Mouse (Mus musculus) embryonic fibroblast, embryonic 13.5 days (primary cell): Measurements from ENCODE around the gene Serping1. TPM values are rescaled to one million over a fixed set of nuclear protein-coding genes. Genes with fewer than 3 reads are reported as not detected.
A peak's percentile ranks its signal among the peaks of the same experiment; 100 is the strongest.

Experiments used
- H3K27ac ChIP-seq: 2 replicates; pipeline ENCODE4 v1.5.1; 2012; ENCODE audit warnings: low read length, control low read depth, inconsistent platforms; ENCODE audit not compliant: insufficient read depth
- H3K4me1 ChIP-seq: 2 replicates; pipeline ENCODE4 v1.6.1; 2011; ENCODE audit warnings: low read length; ENCODE audit not compliant: control insufficient read depth, insufficient read depth
- H3K4me3 ChIP-seq: 2 replicates; pipeline ENCODE4 v1.5.1; 2011; ENCODE audit warnings: mild to moderate bottlenecking, control low read depth, low read length; ENCODE audit not compliant: insufficient read depth
- CTCF ChIP-seq: IDR thresholded peaks from 2 replicates; pipeline ENCODE4 v1.5.1; 2011; ENCODE audit warnings: mild to moderate bottlenecking, control low read depth, low read length, moderate library complexity, borderline replicate concordance; ENCODE audit not compliant: insufficient read depth
- POLR2A ChIP-seq: IDR thresholded peaks from 2 replicates; pipeline ENCODE4 v1.6.1; 2011; ENCODE audit warnings: low read depth, mild to moderate bottlenecking, control low read depth, low read length, moderate library complexity
- polyA plus RNA-seq: library from polyadenylated mRNA; stranded (reverse); fragments of >200 nt; gene quantifications from 2 replicates; pipeline ENCODE4 v1.2.4, GENCODE M21; 2011; ENCODE audit warnings: low read depth; ENCODE audit not compliant: missing spikeins, insufficient read length

Serping1 gene
- polyA plus RNA-seq, 1 experiment = 40.2 TPM

DNA sequence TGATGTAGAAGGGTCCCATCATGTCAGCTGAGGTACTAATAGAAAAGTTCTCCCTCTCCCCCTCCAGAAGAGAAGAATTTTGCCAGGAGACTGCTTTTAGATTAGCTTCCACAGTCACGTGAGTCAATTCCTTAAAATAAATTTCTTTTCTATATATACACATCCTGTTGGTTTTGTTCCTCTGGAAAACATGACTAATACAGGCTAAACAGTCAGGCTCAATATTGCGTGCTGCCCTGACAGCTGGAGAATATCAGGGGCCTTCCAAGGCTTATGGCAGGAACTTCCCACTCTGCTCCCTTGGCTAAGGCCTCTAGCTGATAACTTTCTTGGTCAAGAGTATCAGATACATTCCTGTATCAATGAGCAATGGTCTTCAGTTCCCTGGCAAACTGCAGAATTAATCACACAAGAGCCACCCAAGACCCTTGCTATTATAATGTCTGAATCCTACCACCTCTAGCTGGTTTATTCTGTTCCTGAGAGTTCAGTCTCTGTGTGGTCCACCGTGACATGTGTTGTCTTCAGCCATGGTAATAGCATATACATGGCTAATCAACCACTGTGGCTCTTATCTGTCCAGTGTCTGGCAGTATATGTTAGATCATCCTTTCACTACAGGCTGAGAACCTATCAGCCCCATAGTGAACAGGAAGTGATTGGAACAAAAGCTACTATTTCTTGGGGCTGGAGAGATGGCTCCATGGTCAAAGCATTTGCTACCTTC lies 8.8 kb upstream of the Serping1 start:
- TF ChIP-seq POLR2A = no peak
- no peak for TF ChIP-seq CTCF
- Histone ChIP-seq H3K27ac (peak overlapping the region; percentile 71), H3K4me3 (no peak overlapping the region), H3K4me1 (no peaks in the 10 kb centered on the region; the same call in 1 of the 2 replicates)

DNA sequence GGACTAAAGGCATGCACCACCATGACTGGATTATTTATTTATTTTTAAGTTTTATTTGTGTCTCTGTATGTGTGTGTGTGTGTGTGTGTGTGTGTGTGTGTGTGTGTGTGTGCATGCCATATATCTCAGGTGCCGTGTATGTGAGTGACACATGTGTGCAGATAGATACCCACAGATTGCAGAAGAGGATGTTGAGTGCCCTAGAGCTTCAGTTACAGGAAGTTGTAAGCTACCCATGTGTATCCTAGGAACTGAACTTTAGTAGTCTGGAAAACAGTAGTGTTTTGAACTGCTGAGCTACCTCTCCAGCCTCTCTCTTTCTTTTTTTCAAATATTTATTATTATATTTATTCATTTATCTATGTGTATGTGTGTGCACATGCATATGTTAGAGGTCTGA lies 8.1 kb upstream of the Serping1 start:
- Histone ChIP-seq H3K4me3 (no peak overlapping the region), H3K27ac (no peak overlapping the region), H3K4me1 (no peaks in the 10 kb centered on the region; the same call in 1 of the 2 replicates)
- no peak for TF ChIP-seq POLR2A
- no peak for TF ChIP-seq CTCF

DNA sequence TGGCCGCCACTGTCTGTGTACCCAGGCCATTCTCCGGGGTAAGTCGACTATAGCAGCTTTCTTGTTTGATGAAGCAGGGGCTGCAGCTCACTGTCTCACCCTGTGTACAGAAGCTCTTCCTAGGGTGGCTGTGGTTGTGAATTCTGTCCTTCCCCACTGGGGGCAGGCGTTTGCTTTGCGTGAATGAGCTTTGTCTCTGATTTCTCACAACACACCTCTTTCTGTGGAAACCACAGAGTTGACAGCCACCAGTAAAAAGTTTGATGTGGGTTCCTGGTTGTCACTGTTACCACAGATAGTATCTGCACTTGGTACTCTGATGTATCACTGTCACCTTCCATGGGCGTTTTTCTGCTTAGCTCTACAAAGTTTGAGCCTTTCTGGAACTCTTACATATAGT lies 4.0 kb upstream of the Serping1 start:
- TF ChIP-seq POLR2A = no peak
- no peak for TF ChIP-seq CTCF

DNA sequence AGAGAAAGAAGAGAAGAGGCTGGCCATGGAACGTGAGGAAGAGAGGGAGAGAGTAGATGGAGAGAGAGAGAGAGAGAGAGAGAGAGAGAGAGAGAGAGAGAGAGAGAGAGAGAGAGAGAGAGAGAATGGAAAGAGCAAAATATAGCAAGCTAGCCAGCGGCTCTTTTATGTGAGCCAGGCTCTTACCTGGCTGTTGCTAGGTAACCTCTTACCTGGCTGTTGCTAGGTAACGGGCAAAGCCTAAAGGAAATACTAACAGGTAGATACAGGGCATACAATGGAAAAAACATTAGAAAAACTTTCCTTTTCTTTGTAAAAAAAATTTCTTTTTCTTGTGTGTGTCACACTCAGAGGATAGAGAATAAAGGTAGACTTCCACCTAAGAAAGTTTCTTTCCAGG lies 2.5 kb upstream of the Serping1 start:
- no peak overlapping the region for H3K4me3 ChIP-seq
- no peaks in the 10 kb centered on the region for H3K4me1 ChIP-seq
- TF ChIP-seq CTCF = no peak
- no peak for TF ChIP-seq POLR2A
- H3K27ac ChIP-seq = no peak overlapping the region

More for the DNA sequence above, 4.0 kb upstream of the Serping1 start:
- Histone ChIP-seq H3K4me3 (no peak overlapping the region), H3K27ac (no peak overlapping the region), H3K4me1 (no peaks in the 10 kb centered on the region; the same call in 1 of the 2 replicates)

DNA sequence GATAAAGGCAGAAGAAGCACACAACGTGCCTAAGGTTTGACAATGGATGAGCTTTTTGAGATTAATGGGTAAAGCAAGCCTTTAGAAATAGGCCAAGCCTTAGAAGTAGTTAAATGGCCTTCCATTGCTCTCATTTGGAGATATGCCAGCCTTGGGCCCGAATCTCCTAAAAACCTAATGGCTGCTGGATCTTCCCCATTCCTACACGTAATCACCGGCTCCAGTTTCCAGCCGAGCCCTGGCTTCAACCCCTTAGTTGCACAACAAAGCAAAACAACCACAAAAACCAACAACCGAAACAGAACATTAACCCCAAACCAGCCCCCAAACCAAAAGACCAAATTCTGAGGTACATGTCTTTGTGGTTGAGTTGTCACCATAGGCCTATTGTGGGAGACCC lies 421 bp upstream of the Serping1 start:
- Histone ChIP-seq H3K27ac (no peak overlapping the region), H3K4me3 (no peak overlapping the region)

DNA sequence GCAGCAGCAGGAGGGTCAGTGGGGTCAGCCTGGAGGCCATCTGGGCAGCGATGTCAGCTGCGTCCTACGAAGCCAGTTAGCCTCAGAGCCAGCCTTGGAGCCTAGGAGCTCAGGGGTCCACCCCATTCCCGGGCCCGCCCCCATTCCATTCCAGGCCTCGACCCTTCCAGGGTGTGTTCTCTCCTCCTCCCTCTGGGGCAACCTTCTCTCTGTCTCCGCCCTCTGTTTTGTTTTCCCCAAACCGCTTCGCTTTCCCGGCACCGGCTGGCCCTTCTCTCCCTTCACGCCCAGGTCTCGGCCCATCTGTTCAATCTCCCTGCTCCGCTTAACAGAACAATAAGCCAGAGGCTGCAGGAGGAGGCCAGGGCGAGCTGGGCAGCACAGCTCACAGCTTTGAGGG lies 493 bp downstream of the Serping1 start:
- no peak overlapping the region for H3K27ac ChIP-seq
- H3K4me3 ChIP-seq = no peak overlapping the region
- TF ChIP-seq POLR2A = peak; percentile 27
- TF ChIP-seq CTCF = no peak
- H3K4me1 ChIP-seq = no peaks in the 10 kb centered on the region

More for the DNA sequence above, 421 bp upstream of the Serping1 start:
- H3K4me1 ChIP-seq = no peaks in the 10 kb centered on the region
- TF ChIP-seq CTCF (no peak), POLR2A (no peak)

DNA sequence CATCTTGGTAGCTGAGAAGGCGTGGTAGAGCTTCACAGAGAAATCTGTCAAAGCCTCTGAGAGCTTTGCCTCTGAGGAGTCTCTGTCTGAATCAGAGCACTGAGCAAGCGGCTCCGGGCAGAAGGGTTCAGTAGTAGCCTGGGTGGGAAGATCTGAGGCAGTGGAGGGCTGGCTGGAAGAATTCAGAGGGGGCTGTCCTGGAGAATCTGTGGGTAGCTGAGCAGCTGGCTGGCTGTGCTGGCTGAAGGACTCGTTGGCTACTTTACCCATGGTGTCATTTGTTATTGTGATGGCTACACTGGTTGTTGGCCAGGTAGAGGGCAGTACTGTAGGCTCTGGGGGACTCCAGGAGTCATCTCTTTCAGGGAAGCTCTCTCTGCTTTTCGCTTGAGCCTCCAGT lies 2.0 kb downstream of the Serping1 start:
- Histone ChIP-seq H3K4me1 (no peaks in the 10 kb centered on the region), H3K27ac (no peak overlapping the region), H3K4me3 (no peak overlapping the region)
- TF ChIP-seq CTCF = no peak
- no peak for TF ChIP-seq POLR2A

DNA sequence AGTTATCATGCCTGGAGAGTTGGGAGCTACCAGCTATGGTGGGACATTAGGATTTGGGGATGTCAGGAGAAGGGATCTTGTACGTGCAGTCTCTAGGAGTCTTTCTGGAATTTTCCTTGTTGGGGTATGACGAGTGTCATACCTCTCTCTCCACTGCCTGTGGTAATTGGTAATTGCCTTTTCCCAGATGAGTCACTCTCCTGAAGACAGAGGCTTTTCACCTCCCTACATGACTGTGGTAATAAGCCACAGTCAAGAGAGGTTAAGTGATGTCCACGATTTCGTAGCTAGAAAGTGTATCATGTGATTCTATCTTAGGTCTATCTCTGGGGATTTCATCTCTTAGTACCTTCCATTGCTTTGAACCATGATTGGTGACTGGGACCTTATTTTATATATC lies 2.8 kb downstream of the Serping1 start:
- no peaks in the 10 kb centered on the region for H3K4me1 ChIP-seq
- H3K27ac ChIP-seq = no peak overlapping the region
- no peak overlapping the region for H3K4me3 ChIP-seq
- TF ChIP-seq CTCF (no peak), POLR2A (no peak)

DNA sequence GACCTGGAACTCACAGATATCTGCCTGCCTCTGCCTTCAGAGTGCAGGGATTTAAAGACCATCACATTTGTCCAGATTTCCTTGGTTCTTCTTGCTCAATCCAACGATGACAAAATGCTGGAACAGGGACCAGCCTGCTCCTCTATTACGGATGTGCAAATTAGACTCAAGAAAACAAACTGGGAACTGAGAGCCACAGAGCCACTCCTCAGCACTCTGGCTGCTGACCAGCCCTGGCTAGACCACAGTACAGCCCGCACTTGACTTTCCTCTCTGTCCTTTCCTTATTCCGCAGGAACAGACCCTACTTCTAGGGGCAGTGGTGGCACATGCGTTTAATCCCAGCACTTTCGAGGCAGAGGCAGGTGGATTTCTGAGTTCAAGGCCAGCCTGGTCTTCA lies 4.7 kb downstream of the Serping1 start:
- Histone ChIP-seq H3K4me1 (no peaks in the 10 kb centered on the region), H3K4me3 (no peak overlapping the region), H3K27ac (no peak overlapping the region)
- TF ChIP-seq CTCF = no peak
- TF ChIP-seq POLR2A = no peak

DNA sequence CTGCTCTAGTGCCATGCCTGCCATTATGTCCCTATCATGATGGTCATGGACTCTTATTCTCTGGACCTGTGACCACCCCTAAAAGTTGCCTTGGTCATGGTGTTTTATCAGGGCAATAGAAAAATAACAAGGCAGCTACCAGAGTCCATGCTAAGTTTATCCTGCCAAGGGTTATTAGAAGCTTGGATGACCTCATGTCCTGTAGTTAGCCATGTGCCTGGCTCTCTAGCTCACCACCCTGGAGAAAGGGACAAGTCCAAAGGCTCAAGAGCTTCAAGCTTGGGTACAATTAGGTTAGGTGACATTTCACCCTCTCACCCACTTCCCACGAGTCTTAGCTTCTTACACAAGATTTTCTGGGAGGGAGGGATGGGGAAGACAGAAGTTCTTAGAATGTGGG lies 12.4 kb downstream of the Serping1 start:
- H3K4me1 ChIP-seq = no peaks in the 10 kb centered on the region
- H3K27ac ChIP-seq = no peak overlapping the region
- TF ChIP-seq CTCF = no peak
- TF ChIP-seq POLR2A = no peak
- no peak overlapping the region for H3K4me3 ChIP-seq
